Mouse (Mus musculus): ENCODE measurements around the gene Aifm2.

The Aifm2 gene

GRCm38 (mm10) chr10:61717406-61718296 is 2.6 kb downstream of the Aifm2 start:
- no peak for DNase-seq

- no peak for DNase-seq
These were observed 5.3 kb downstream of the Aifm2 start for GRCm38 (mm10) chr10:61720331-61720730.

- DNase-seq = no peak
These were observed 7.2 kb downstream of the Aifm2 start for GRCm38 (mm10) chr10:61722215-61722614.

GRCm38 (mm10) chr10:61723271-61723670 is 8.2 kb downstream of the Aifm2 start:
- DNase-seq = no peak

GRCm38 (mm10) chr10:61729181-61729580 is 14.1 kb downstream of the Aifm2 start:
- no peak for DNase-seq

GRCm38 (mm10) chr10:61730171-61730570 is 15.1 kb downstream of the Aifm2 start:
- no peak for DNase-seq

- DNase-seq = peak; percentile 31
These were observed 19.3 kb downstream of the Aifm2 start for GRCm38 (mm10) chr10:61734377-61734776.

- no peak for DNase-seq
These were observed 21.6 kb downstream of the Aifm2 start for GRCm38 (mm10) chr10:61736671-61737078.

GRCm38 (mm10) chr10:61737537-61737936 is 22.5 kb downstream of the Aifm2 start:
- DNase-seq = no peak

- no peak for DNase-seq
These were observed 23.1 kb downstream of the Aifm2 start for GRCm38 (mm10) chr10:61738126-61738525.

GRCm38 (mm10) chr10:61741306-61741705 is 26.2 kb downstream of the Aifm2 start:
- DNase-seq = no peak

GRCm38 (mm10) chr10:61741873-61742272 is 26.8 kb downstream of the Aifm2 start:
- no peak for DNase-seq

- no peak for DNase-seq
These were observed 27.3 kb downstream of the Aifm2 start for GRCm38 (mm10) chr10:61742336-61742735.

- no peak for DNase-seq
These were observed 30.1 kb downstream of the Aifm2 start for GRCm38 (mm10) chr10:61745133-61745532.

- no peak for DNase-seq
These were observed 32.2 kb downstream of the Aifm2 start for GRCm38 (mm10) chr10:61747302-61747701.

GRCm38 (mm10) chr10:61750014-61750413 is 35.0 kb downstream of the Aifm2 start:
- DNase-seq = no peak

GRCm38 (mm10) chr10:61751534-61752219 is 36.6 kb downstream of the Aifm2 start:
- no peak for DNase-seq

GRCm38 (mm10) chr10:61753071-61753470 is 38.0 kb downstream of the Aifm2 start:
- no peak for DNase-seq

GRCm38 (mm10) chr10:61757022-61757421 is 42.0 kb downstream of the Aifm2 start:
- DNase-seq = peak; percentile 21

- DNase-seq = no peak
These were observed 43.8 kb downstream of the Aifm2 start for GRCm38 (mm10) chr10:61758904-61759303.

- no peak for DNase-seq
These were observed 44.8 kb downstream of the Aifm2 start for GRCm38 (mm10) chr10:61759869-61760268.

- peak; percentile 43 for DNase-seq
These were observed 49.6 kb downstream of the Aifm2 start for GRCm38 (mm10) chr10:61764689-61765088.

GRCm38 (mm10) chr10:61765558-61765957 is 50.5 kb downstream of the Aifm2 start:
- DNase-seq = no peak

GRCm38 (mm10) chr10:61766806-61767205 is 51.7 kb downstream of the Aifm2 start:
- DNase-seq = no peak

Measured in cerebellum, adult 9-10 months (tissue).